Mouse (Mus musculus): ENCODE data around the gene Clp1. TPM values are rescaled to one million over a fixed set of nuclear protein-coding genes. Genes with fewer than 3 reads are reported as not detected.

Clp1 gene
- total and polyA plus RNA-seq, 3 experiments: 27.1 to 29.8 TPM; not detected in 1

DNA sequence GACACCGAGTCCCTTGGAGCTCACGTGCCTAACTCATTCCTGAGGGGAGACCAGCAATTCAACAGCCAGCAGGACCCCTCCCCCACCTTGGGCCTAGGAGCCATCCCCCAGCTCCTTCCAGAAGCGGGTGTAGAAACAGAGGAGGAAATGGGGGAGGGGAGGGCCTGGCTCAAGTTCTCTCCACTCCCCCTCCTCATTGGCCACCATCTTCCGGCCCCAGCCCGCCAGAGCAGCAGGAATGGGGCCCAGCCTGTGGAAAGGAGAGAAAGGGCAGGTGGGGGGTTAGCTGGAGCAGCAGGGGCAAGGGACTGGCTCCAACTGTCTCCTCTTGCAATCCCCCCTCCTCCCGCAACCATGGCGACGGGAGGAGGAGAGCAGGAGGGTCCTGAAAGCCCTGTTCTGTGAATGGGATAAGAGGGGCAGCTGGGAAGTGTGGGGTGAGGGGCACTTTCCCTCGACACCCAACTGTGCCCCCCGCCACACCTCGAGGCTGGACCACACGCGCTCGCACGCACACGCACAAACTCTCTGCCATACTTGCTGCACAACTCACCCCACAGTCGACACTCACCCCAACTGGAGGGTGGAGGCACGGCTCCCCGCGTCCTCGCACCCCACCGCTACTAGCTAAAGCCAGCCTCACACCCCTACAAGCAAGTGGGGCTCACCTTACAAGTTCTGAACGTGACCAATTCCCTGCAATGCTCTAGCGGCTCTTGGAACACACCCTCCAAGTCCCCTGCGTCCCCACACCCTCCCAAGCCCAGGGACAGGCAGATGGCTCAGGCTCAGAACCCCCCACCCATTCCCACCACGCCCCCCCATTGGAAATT lies 15.5 kb upstream of the Clp1 start:
- DNase-seq (ENCODE audit: low read depth, low spot score): no peak
- H3K36me3 ChIP-seq (ENCODE audit: control insufficient read depth in 1 of 2, insufficient read depth in 2 of 2, low read length in 2 of 2): no peaks in the 10 kb centered on the region
- H3K4me1 ChIP-seq (ENCODE audit: control insufficient read depth in 1 of 2, insufficient read depth in 2 of 2, low read length in 2 of 2): no peaks in the 10 kb centered on the region
- no peak overlapping the region for H3K27ac ChIP-seq (ENCODE audit: control insufficient read depth, low read depth, low read length)
- no peaks in the 10 kb centered on the region for H3K79me2 ChIP-seq (ENCODE audit: control insufficient read depth, insufficient read depth, low read length, poor library complexity)
- H3K9me3 ChIP-seq (replicated peaks; ENCODE audit: insufficient read depth, low read length): no peaks in the 10 kb centered on the region
- no peak overlapping the region for H3K9ac ChIP-seq (ENCODE audit: control insufficient read depth, low read depth, low read length, poor library complexity, severe bottlenecking)
- TF ChIP-seq GATA1 (IDR thresholded peaks at IDR 0.05; ENCODE audit: low read depth, low read length): no peak
- TF ChIP-seq HCFC1 (IDR thresholded peaks at IDR 0.05; ENCODE audit: low read depth, low read length): no peak
- no peak for TF ChIP-seq MEF2A (IDR thresholded peaks at IDR 0.05; ENCODE audit: extremely low read depth, insufficient replicate concordance, low read depth, low read length, poor library complexity, severe bottlenecking)
- no peak for TF ChIP-seq NELFE (IDR thresholded peaks at IDR 0.05; ENCODE audit: low read depth, low read length)
- no peak for TF ChIP-seq CHD2 (IDR thresholded peaks at IDR 0.05; ENCODE audit: low read length)
- TF ChIP-seq E2F4 (IDR thresholded peaks at IDR 0.05; ENCODE audit: borderline replicate concordance, low read depth, low read length): no peak
- TF ChIP-seq ETS1 (IDR thresholded peaks at IDR 0.05; ENCODE audit: low read depth, low read length): no peak
- TF ChIP-seq ELF1 (IDR thresholded peaks at IDR 0.05; ENCODE audit: low read depth, low read length): no peak
- no peak for TF ChIP-seq ZMIZ1 (IDR thresholded peaks at IDR 0.05; ENCODE audit: low read depth, low read length)
- no peak for TF ChIP-seq MYB (IDR thresholded peaks at IDR 0.05; ENCODE audit: low read depth, low read length)
- no peak for TF ChIP-seq SMC3 (IDR thresholded peaks at IDR 0.05; ENCODE audit: low read depth, low read length)
- no peak for TF ChIP-seq POLR2AphosphoS5 (IDR thresholded peaks at IDR 0.05; ENCODE audit: borderline replicate concordance, low read depth, low read length)
- TF ChIP-seq RCOR1 (IDR thresholded peaks at IDR 0.05; ENCODE audit: low read depth, low read length): no peak
- no peak for TF ChIP-seq POLR2A (IDR thresholded peaks at IDR 0.05; ENCODE audit: control insufficient read depth in 1 of 2, insufficient read depth in 1 of 2, low read depth in 1 of 2, low read length in 2 of 2, poor library complexity in 1 of 2)
- TF ChIP-seq TAL1 (IDR thresholded peaks at IDR 0.05; ENCODE audit: low read length): no peak
- peaks cover 11 to 25% of the 10 kb centered on the region in 2 experiments for H3K27me3 ChIP-seq (ENCODE audit: control insufficient read depth in 1 of 2, insufficient read depth in 2 of 2, low read length in 2 of 2)
- H3K4me3 ChIP-seq (ENCODE audit: control insufficient read depth in 1 of 2, insufficient read depth in 1 of 2, low read depth in 2 of 2, low read length in 2 of 2): no peak overlapping the region

DNA sequence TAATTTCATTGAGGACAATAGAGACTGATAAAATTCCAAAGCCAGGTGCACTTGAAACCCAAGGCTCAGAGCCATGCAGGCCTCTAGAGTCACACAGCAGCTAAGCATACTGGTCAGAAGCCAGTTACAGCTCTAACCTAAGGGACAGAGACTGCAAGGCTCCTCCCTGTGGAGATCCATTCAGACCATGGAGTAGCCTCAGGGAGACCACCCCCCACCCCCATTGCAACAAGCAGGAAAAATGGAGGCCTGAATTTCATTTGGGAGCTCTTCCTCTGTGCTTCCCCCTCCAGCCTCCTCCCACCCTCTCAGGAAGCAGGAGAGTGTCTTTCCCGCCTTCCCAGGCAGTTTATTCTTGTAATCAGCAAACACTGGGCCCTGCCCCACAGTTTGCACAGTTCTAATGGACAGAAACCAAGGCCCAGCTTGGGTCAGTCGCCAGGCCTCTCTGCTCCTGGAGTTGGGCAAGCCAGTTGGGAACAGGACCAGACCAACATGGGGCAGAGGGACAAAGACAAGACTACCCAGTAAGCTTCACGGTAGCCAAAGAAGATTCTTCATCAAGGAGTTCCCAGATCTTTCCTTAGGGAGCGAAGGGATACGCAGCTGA lies 14.8 kb upstream of the Clp1 start:
- Histone ChIP-seq H3K79me2 (ENCODE audit: control insufficient read depth, insufficient read depth, low read length, poor library complexity) (no peaks in the 10 kb centered on the region), H3K4me3 (ENCODE audit: control insufficient read depth in 1 of 2, insufficient read depth in 1 of 2, low read depth in 2 of 2, low read length in 2 of 2) (no peak overlapping the region), H3K4me1 (ENCODE audit: control insufficient read depth in 1 of 2, insufficient read depth in 2 of 2, low read length in 2 of 2) (no peaks in the 10 kb centered on the region), H3K9me3 (replicated peaks; ENCODE audit: insufficient read depth, low read length) (no peaks in the 10 kb centered on the region), H3K27me3 (ENCODE audit: control insufficient read depth in 1 of 2, insufficient read depth in 2 of 2, low read length in 2 of 2) (peaks cover 5 to 19% of the 10 kb centered on the region in 2 experiments), H3K9ac (ENCODE audit: control insufficient read depth, low read depth, low read length, poor library complexity, severe bottlenecking) (no peak overlapping the region), H3K27ac (ENCODE audit: control insufficient read depth, low read depth, low read length) (no peak overlapping the region), H3K36me3 (ENCODE audit: control insufficient read depth in 1 of 2, insufficient read depth in 2 of 2, low read length in 2 of 2) (no peaks in the 10 kb centered on the region)
- DNase-seq (ENCODE audit: low read depth, low spot score): no peak
- TF ChIP-seq TBP (IDR thresholded peaks at IDR 0.05; ENCODE audit: low read depth, low read length) (no peak), CTCF (IDR thresholded peaks at IDR 0.05 in 2 of 3, conservative IDR thresholded peaks at IDR 0.05 in 1 of 3; ENCODE audit: control insufficient read depth in 1 of 3, insufficient read depth in 1 of 3, low read depth in 2 of 3, low read length in 3 of 3, poor library complexity in 1 of 3, severe bottlenecking in 1 of 3) (no peak), MYC (IDR thresholded peaks at IDR 0.05; ENCODE audit: low read depth, low read length) (no peak), MAFK (IDR thresholded peaks at IDR 0.05; ENCODE audit: borderline replicate concordance, low read depth, low read length) (no peak), RCOR1 (IDR thresholded peaks at IDR 0.05; ENCODE audit: low read depth, low read length) (no peak), CHD2 (IDR thresholded peaks at IDR 0.05; ENCODE audit: low read length) (no peak), POLR2A (IDR thresholded peaks at IDR 0.05; ENCODE audit: control insufficient read depth in 1 of 2, insufficient read depth in 1 of 2, low read depth in 1 of 2, low read length in 2 of 2, poor library complexity in 1 of 2) (no peak), CHD1 (IDR thresholded peaks at IDR 0.05; ENCODE audit: low read depth, low read length) (no peak), GABPA (IDR thresholded peaks at IDR 0.05; ENCODE audit: low read depth, low read length) (no peak), ZNF384 (IDR thresholded peaks at IDR 0.05; ENCODE audit: low read depth, low read length) (no peak), ELF1 (IDR thresholded peaks at IDR 0.05; ENCODE audit: low read depth, low read length) (no peak), ZMIZ1 (IDR thresholded peaks at IDR 0.05; ENCODE audit: low read depth, low read length) (no peak)
